Mouse (Mus musculus): ENCODE results near the gene Olfr1080.
"Not testable (repeated sequence)": the region's sequence is repeated elsewhere in the genome, so short reads cannot be mapped to it uniquely, and the experiment has no call there.

Olfr1080 gene

DNA sequence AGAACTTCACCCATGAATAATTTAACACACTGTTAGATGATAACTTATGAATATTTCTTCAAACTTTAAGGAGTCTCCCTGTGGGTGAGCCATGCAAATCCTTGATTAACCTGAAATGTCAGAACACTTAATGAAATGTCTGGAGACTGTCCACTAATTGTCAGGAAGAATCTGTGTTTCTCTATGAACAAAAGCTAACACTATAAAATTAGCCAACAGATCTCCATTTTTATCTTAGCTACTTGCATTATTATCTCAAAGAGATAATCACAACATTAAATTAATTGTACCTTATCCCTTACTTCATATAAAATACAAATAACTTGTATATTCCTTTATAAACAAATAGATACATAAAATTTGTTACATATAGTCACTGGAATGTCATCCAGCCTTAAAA lies at the start of gene Olfr1080:
Olfr1080 (minus strand) TSS at position 101 of the 400 bp plus-strand sequence.
- DNase-seq (ENCODE audit: low spot score): not testable (repeated sequence)

DNA sequence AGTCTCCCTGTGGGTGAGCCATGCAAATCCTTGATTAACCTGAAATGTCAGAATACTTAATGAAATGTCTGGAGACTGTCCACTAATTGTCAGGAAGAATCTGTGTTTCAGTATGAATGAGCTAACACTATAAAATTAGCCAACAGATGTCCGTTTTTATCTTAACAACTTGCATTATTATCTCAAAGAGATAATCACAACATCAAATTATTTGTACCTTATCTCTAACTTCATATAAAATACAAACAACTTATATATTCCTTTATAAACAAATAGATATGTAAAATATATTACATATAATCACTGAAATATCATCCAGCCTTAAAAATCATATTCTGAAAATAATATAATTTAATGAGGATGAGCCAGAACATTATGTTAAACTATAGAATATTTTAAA lies 40.8 kb upstream of the Olfr1080 start, which contains the start of gene Olfr1082:
Olfr1082 (minus strand) TSS at position 101 of the 400 bp plus-strand sequence.
- DNase-seq (ENCODE audit: low spot score): not testable (repeated sequence)

DNA sequence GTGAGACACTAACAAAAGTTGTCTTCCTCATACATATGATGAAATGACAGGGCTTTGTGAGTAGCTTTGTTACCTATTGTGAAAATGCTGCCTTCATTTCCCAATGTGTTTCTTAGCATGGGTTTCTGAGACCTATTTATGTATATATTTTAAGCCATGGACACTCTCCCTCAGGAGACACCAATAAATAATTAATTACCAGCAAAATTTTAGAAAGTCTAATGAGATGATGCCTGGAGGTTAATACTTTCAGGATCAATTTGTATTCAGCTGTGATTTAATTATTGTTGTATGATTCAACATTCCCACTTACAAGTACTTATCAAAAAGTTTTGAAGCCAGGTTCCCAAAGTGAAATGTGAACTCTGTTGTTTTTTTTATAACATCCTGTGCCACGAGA lies 15.7 kb downstream of the Olfr1080 start, which contains the start of gene Olfr1079:
Olfr1079 (minus strand) TSS at position 101 of the 400 bp plus-strand sequence.
- DNase-seq (ENCODE audit: low spot score): no peak

DNA sequence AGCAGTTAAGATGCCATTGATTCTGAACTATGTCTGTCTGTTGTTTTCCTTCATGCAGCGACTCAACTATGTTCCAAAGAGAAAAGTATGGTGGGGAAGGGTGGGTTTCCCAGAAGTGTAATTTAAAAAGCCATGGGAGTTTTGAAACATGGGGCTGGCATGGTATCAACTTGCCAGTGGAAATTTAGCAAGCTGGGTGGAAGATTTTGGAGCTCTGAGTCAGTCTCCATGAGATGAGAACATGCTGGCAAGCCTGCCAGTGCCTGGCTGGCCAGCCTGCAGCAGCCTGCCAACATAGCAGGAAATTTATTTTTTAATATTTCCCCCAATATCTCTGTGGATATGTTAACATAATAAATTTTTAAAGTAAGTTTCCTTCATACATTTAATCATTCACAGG lies 27.0 kb downstream of the Olfr1080 start:
- DNase-seq (ENCODE audit: low spot score): no peak

DNA sequence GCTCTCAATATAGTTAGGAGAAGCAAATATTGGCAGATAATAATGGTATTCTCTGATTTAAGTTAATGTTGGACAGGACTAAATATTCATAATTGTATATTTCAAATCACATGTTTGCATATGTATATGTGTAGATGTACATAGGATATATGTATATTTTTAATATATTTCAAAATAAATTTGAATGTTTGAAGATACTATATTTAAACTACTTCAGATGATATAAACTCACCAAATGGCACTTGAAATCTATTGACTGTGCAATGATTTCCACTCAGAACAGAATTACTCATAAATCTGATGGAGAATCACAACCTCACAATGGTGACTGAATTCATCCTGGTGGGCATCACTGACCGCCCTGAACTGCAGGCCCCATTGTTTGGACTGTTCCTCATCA lies 49.9 kb downstream of the Olfr1080 start, which contains the start of gene Olfr1076:
Olfr1076 (plus strand) TSS at position 301 of the 400 bp plus-strand sequence.
- DNase-seq (ENCODE audit: low spot score): no peak

All from ovary, postnatal 14 days (tissue).